Mouse (Mus musculus) Patski (cell line): ENCODE data around the gene Slc22a15. TPM values are rescaled to one million over a fixed set of nuclear protein-coding genes. Genes with fewer than 3 reads are reported as not detected.
A peak's percentile ranks its signal among the peaks of the same experiment; 100 is the strongest.

Experiments used
- ATAC-seq: fragments of 100-300 bp; one replicate; pipeline ENCODE4 v1.8.0; 2021
- CTCF ChIA-PET: fragments of 350-600 bp; sonication (Branson Sonifier 250); formaldehyde crosslinking; loops from one replicate; lab custom pipeline; 2022; ENCODE audit warnings: inconsistent platforms; lab: Charles Lee
- POLR2A ChIA-PET: fragments of 350-600 bp; sonication (Branson Sonifier 250); formaldehyde crosslinking; loops from one replicate; lab custom pipeline; 2022; ENCODE audit warnings: antibody characterized with exemption, inconsistent platforms; lab: Charles Lee
- DNase-seq: peaks from one replicate; pipeline ENCODE4 v3.0.0-alpha.2; 2011; ENCODE audit warnings: low read depth, low spot score
- H3K27me3 ChIP-seq: fragments of 371-371 bp; one replicate; pipeline ENCODE4 v1.5.1; 2021
- CTCF ChIP-seq: fragments of 100-300 bp; IDR thresholded peaks from one replicate; pipeline ENCODE4 v1.5.1; 2021
- in situ Hi-C: fragments of 300-500 bp; cut with MboI; formaldehyde crosslinking; loops from 3 replicates; pipeline ENCODE4 v1.11.1; 2018; ENCODE audit warnings: low pct_unique_long_range_greater_than_20kb, mixed read lengths
- polyA plus RNA-seq: library from polyadenylated mRNA; unstranded; gene quantifications from one replicate; pipeline ENCODE4 v1.2.3, GENCODE M21; 2021

Slc22a15 gene
- polyA plus RNA-seq, 1 experiment from 2014 or later = 21.9 TPM

- no peak for TF ChIP-seq CTCF
Observed at GRCm38 (mm10) chr3:101918526-101918925, 5.7 kb downstream of the Slc22a15 start.

GRCm38 (mm10) chr3:101917665-101918064 lies 6.6 kb downstream of the Slc22a15 start:
- ChIA-PET POLR2A (no interaction called here), CTCF (interaction anchor here (1.1 kb wide), 1 partner anchor 14 kb away, joined by 5 read pairs; no protein-coding TSS in a partner anchor)
- no peaks in the 10 kb centered on the region for H3K27me3 ChIP-seq
- in situ Hi-C loops = no loop called here
- TF ChIP-seq CTCF = no peak
- peak; percentile 35 for ATAC-seq
- no peak for DNase-seq

More at GRCm38 (mm10) chr3:101918526-101918925, 5.7 kb downstream of the Slc22a15 start:
- ChIA-PET POLR2A (no interaction called here), CTCF (no interaction called here)
- in situ Hi-C loops = no loop called here
- H3K27me3 ChIP-seq = no peaks in the 10 kb centered on the region
- no peak for ATAC-seq
- DNase-seq = no peak

GRCm38 (mm10) chr3:101916525-101916924 lies 7.7 kb downstream of the Slc22a15 start:
- no peaks in the 10 kb centered on the region for H3K27me3 ChIP-seq
- no peak for DNase-seq
- no peak for ATAC-seq
- no peak for TF ChIP-seq CTCF
- in situ Hi-C loops = no loop called here
- ChIA-PET CTCF (interaction anchor here (0.8 to 1.8 kb wide), 7 partner anchors 8 to 802 kb away, joined by 3 to 6 read pairs (median 3); no protein-coding TSS in a partner anchor), POLR2A (no interaction called here)

- POLR2A ChIA-PET = no interaction called here
- TF ChIP-seq CTCF = no peak
- in situ Hi-C loops = no loop called here
- CTCF ChIA-PET = interaction anchor here (0.9 to 1.8 kb wide), 5 partner anchors 13 to 422 kb away, joined by 3 to 6 read pairs (median 3); no protein-coding TSS in a partner anchor
- DNase-seq (no peak), ATAC-seq (no peak)
- no peaks in the 10 kb centered on the region for H3K27me3 ChIP-seq
Observed at GRCm38 (mm10) chr3:101915048-101915801, 9.0 kb downstream of the Slc22a15 start.

DNA sequence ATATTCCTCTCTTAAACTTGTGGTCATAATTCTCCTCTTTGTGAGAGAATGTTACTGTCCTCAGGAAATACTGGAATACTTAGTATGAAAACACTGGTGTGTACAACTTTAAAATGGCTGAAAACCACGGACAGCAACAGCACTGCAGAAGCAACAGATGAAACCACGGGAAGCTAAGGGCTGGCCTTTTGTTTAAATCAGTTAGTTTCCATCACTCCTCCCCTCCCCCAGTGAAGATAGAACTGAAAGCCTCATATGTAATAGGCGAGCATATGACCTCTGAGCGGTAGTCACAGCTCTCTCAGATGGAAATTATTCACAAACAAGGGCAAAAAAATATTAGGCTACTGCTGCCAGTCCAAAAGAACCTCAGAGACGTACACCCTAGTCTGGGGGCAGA lies 10.0 kb downstream of the Slc22a15 start:
- DNase-seq = no peak
- CTCF ChIA-PET = interaction anchor here (0.9 kb wide), 1 partner anchor 35 kb away, joined by 3 read pairs; no protein-coding TSS in a partner anchor
- in situ Hi-C loops = no loop called here
- TF ChIP-seq CTCF = no peak
- POLR2A ChIA-PET = no interaction called here
- H3K27me3 ChIP-seq = no peaks in the 10 kb centered on the region
- ATAC-seq = no peak

GRCm38 (mm10) chr3:101912041-101912440 lies 12.2 kb downstream of the Slc22a15 start:
- CTCF ChIA-PET = interaction anchor here (0.9 kb wide), 1 partner anchor 76 kb away, joined by 3 read pairs; no protein-coding TSS in a partner anchor
- no peak for ATAC-seq
- DNase-seq = no peak
- in situ Hi-C loops = no loop called here
- H3K27me3 ChIP-seq = no peaks in the 10 kb centered on the region
- POLR2A ChIA-PET = interaction anchor here (1.1 kb wide), 1 partner anchor 37 kb away, joined by 3 read pairs; no protein-coding TSS in a partner anchor
- TF ChIP-seq CTCF = no peak

DNA sequence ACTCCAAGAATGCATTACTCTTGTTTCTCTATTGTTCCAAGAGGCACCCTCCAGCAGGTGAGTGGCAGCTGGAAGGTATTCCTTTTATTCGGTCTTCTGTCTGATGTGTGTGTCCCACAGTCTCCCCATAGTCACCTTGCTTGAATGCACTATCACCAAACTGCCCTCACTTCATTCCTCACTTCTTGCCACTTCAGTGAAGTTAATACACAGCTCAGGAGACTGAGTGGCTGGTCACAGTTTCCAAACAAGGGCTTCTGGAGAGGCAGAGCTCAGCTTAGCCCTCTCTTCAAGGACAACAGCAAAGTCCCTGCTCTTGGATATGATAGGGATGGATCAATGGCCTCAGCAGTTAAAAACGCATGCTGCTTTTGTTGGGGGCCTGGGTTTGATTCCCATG lies 17.2 kb downstream of the Slc22a15 start:
- TF ChIP-seq CTCF = no peak
- ATAC-seq = no peak
- no peak for DNase-seq
- H3K27me3 ChIP-seq = no peaks in the 10 kb centered on the region
- in situ Hi-C loops = loop anchor here (10.0 kb wide), 1 partner anchor 338 kb away; no protein-coding TSS in a partner anchor
- ChIA-PET CTCF (interaction anchor here (1.7 kb wide), 1 partner anchor 155 kb away, joined by 5 read pairs; no protein-coding TSS in a partner anchor), POLR2A (no interaction called here)

GRCm38 (mm10) chr3:101904776-101905175 lies 19.5 kb downstream of the Slc22a15 start:
- TF ChIP-seq CTCF = no peak
- no peak for ATAC-seq
- in situ Hi-C loops = loop anchor here (10.0 kb wide), 1 partner anchor 340 kb away; no protein-coding TSS in a partner anchor
- DNase-seq = no peak
- POLR2A ChIA-PET = no interaction called here
- CTCF ChIA-PET = interaction anchor here (0.8 to 1.0 kb wide), 3 partner anchors 9 to 133 kb away, joined by 3 read pairs; no protein-coding TSS in a partner anchor
- no peaks in the 10 kb centered on the region for H3K27me3 ChIP-seq

DNA sequence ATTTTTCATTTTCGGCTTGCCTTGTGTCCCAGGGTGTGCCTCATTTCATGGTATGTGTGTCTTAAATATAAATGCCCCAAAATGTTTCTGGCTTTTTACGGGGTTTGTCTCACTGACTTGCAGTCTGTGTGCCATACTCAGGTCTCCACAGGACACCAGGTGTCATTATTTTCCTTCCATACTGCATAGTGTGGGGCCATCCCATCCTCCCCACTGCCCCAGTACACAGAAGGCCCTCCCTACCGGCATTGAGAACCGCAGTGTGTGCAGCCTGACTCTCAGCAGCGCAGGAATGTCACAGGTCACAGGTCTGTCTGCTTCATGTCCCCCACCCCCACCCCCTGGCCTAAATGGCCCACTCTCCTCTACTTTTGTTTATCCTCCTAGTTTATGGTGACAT lies 21.2 kb downstream of the Slc22a15 start:
- DNase-seq (no peak), ATAC-seq (no peak)
- ChIA-PET POLR2A (interaction anchor here (0.6 kb wide), 1 partner anchor 14 kb away, joined by 4 read pairs; no protein-coding TSS in a partner anchor), CTCF (interaction anchor here (0.8 to 1.3 kb wide), 2 partner anchors 14 to 16 kb away, joined by 3 to 5 read pairs; no protein-coding TSS in a partner anchor)
- in situ Hi-C loops = loop anchor here (10.0 kb wide), 1 partner anchor 342 kb away; no protein-coding TSS in a partner anchor
- H3K27me3 ChIP-seq = no peaks in the 10 kb centered on the region
- TF ChIP-seq CTCF = no peak

GRCm38 (mm10) chr3:101902344-101902743 lies 21.9 kb downstream of the Slc22a15 start:
- DNase-seq = no peak
- ChIA-PET POLR2A (interaction anchor here (0.6 to 0.7 kb wide), 2 partner anchors 226 to 660 kb away, joined by 3 read pairs; no protein-coding TSS in a partner anchor), CTCF (no interaction called here)
- ATAC-seq = no peak
- in situ Hi-C loops = loop anchor here (10.0 kb wide), 1 partner anchor 342 kb away; no protein-coding TSS in a partner anchor
- TF ChIP-seq CTCF = no peak
- no peaks in the 10 kb centered on the region for H3K27me3 ChIP-seq
